Mouse (Mus musculus) adrenal gland, postnatal 14 days (tissue): Measurements from ENCODE around the gene Lmo3. TPM values are rescaled to one million over a fixed set of nuclear protein-coding genes. Genes with fewer than 3 reads are reported as not detected.

Experiments
- DNase-seq: peaks from one replicate; pipeline ENCODE4 v3.0.0; 2021; ENCODE audit warnings: mixed read lengths
- total RNA-seq: library from RNA; stranded (reverse); gene quantifications from 2 replicates; pipeline ENCODE4 v1.2.3, GENCODE M21; 2021

Lmo3 gene
- total RNA-seq, 1 experiment from 2014 or later = 1.2 TPM

- peak; percentile 19 for DNase-seq
These were observed 159.0 kb downstream of the Lmo3 start for GRCm38 (mm10) chr6:138422671-138423321.

GRCm38 (mm10) chr6:138421931-138422531, 159.7 kb downstream of the Lmo3 start:
- no peak for DNase-seq

- DNase-seq = no peak
These were observed 160.6 kb downstream of the Lmo3 start for GRCm38 (mm10) chr6:138421191-138421613.

- no peak for DNase-seq
These were observed 161.3 kb downstream of the Lmo3 start for GRCm38 (mm10) chr6:138420536-138420891.

- DNase-seq = no peak
These were observed 161.8 kb downstream of the Lmo3 start for GRCm38 (mm10) chr6:138419871-138420535.

GRCm38 (mm10) chr6:138412075-138412474, 169.7 kb downstream of the Lmo3 start:
- DNase-seq = no peak

GRCm38 (mm10) chr6:138402031-138402430, 179.7 kb downstream of the Lmo3 start:
- DNase-seq = no peak

- DNase-seq = no peak
These were observed 182.9 kb downstream of the Lmo3 start for GRCm38 (mm10) chr6:138398836-138399235.

- DNase-seq = no peak
These were observed 190.7 kb downstream of the Lmo3 start for GRCm38 (mm10) chr6:138391085-138391484.

GRCm38 (mm10) chr6:138388168-138388936, 193.4 kb downstream of the Lmo3 start:
- DNase-seq = no peak

- no peak for DNase-seq
These were observed 198.6 kb downstream of the Lmo3 start for GRCm38 (mm10) chr6:138383208-138383607.

GRCm38 (mm10) chr6:138371176-138371575, 210.6 kb downstream of the Lmo3 start:
- no peak for DNase-seq

GRCm38 (mm10) chr6:138364111-138364510, 217.7 kb downstream of the Lmo3 start:
- no peak for DNase-seq

GRCm38 (mm10) chr6:138350587-138351345, 231.0 kb downstream of the Lmo3 start:
- no peak for DNase-seq

GRCm38 (mm10) chr6:138346558-138346957, 235.2 kb downstream of the Lmo3 start:
- no peak for DNase-seq

- no peak for DNase-seq
These were observed 245.9 kb downstream of the Lmo3 start for GRCm38 (mm10) chr6:138335858-138336257.

- peak; percentile 44 for DNase-seq
These were observed 247.8 kb downstream of the Lmo3 start for GRCm38 (mm10) chr6:138333991-138334390.

- no peak for DNase-seq
These were observed 255.9 kb downstream of the Lmo3 start for GRCm38 (mm10) chr6:138325744-138326400.

GRCm38 (mm10) chr6:138325145-138325544, 256.6 kb downstream of the Lmo3 start:
- DNase-seq = no peak

GRCm38 (mm10) chr6:138323325-138323724, 258.4 kb downstream of the Lmo3 start:
- no peak for DNase-seq

GRCm38 (mm10) chr6:138320190-138320737, 261.5 kb downstream of the Lmo3 start:
- no peak for DNase-seq
